Mouse (Mus musculus) embryonic facial prominence, embryonic 14.5 days (tissue): ENCODE results near the gene Plcb3. TPM values are rescaled to one million over a fixed set of nuclear protein-coding genes. Genes with fewer than 3 reads are reported as not detected.

Experiments used
- ATAC-seq: fragments of 200-750 bp; cut with Nextera tagmentation; 2 replicates; pipeline ENCODE4 v1.8.0; 2017; ENCODE audit warnings: low read depth, moderate number of reproducible peaks, moderate TSS enrichment
- DNase-seq: peaks from one replicate; pipeline ENCODE4 v3.0.0-alpha.2; 2015; ENCODE audit warnings: low spot score
- H3K27ac ChIP-seq: fragments of 300-500 bp; sonication (generic); replicated peaks from 2 replicates; pipeline ENCODE4 v1.5.1; 2014; ENCODE audit warnings: low read depth, mild to moderate bottlenecking, low read length, moderate library complexity
- H3K27me3 ChIP-seq: fragments of 300-500 bp; sonication (generic); replicated peaks from 2 replicates; pipeline ENCODE4 v1.6.1; 2014; ENCODE audit warnings: low read length; ENCODE audit not compliant: control insufficient read depth, insufficient read depth
- H3K36me3 ChIP-seq: fragments of 300-500 bp; sonication (generic); 2 replicates; pipeline ENCODE4 v1.6.1; 2014; ENCODE audit warnings: low read length, mixed read lengths; ENCODE audit not compliant: control insufficient read depth, insufficient read depth
- H3K4me1 ChIP-seq: fragments of 300-500 bp; sonication (generic); 2 replicates; pipeline ENCODE4 v1.6.1; 2014; ENCODE audit warnings: antibody characterized with exemption, low read length; ENCODE audit not compliant: control insufficient read depth, insufficient read depth
- H3K4me2 ChIP-seq: fragments of 300-500 bp; sonication (generic); 2 replicates; pipeline ENCODE4 v1.6.1; 2014; ENCODE audit warnings: low read depth, mild to moderate bottlenecking, low read length, moderate library complexity, mixed read lengths
- H3K4me3 ChIP-seq: fragments of 300-500 bp; sonication (generic); 2 replicates; pipeline ENCODE4 v1.5.1; 2014; ENCODE audit warnings: low read depth, mild to moderate bottlenecking, low read length
- H3K9ac ChIP-seq: fragments of 300-500 bp; sonication (generic); 2 replicates; pipeline ENCODE4 v1.6.1; 2014; ENCODE audit warnings: low read depth, mild to moderate bottlenecking, low read length, moderate library complexity, mixed read lengths
- H3K9me3 ChIP-seq: fragments of 300-500 bp; sonication (generic); 2 replicates; pipeline ENCODE4 v1.6.1; 2016; ENCODE audit warnings: low read length; ENCODE audit not compliant: control insufficient read depth
- WGBS: fragments of 180-500 bp; shearing (Covaris S2); extraction: QIAGEN DNeasy Blood & Tissue Kit; methylation state at CpG from one replicate; pipeline ENCODE4 v1.1.7; 2014; 5-methylcytosine and 5-hydroxymethylcytosine counted together
- polyA plus RNA-seq: library from polyadenylated mRNA; unstranded; fragments of >200 nt; fragmentation: Nextera tagmentation; extraction: Ambion mirVana; gene quantifications from 2 replicates; pipeline ENCODE4 v1.2.1, GENCODE M21; 2014

Gene Plcb3
- polyA plus RNA-seq, 1 experiment from 2014 or later = 31.4 TPM

GRCm38 (mm10) chr19:6924461-6925306 lies 51.6 kb downstream of the Plcb3 start:
- no peaks in the 10 kb centered on the region for H3K9me3 ChIP-seq
- no peak for ATAC-seq
- peak overlapping the region; percentile 29 for H3K4me3 ChIP-seq
- WGBS = 5% methylated on average over 38 of the region's 39 CpGs
- peak; percentile 89 for DNase-seq
- H3K27ac ChIP-seq = no peak overlapping the region
- peaks cover 68% of the 10 kb centered on the region for H3K27me3 ChIP-seq
- no peaks in the 10 kb centered on the region for H3K36me3 ChIP-seq
- H3K4me2 ChIP-seq = peak overlapping the region; percentile 46
- peak overlapping the region; percentile 53 for H3K9ac ChIP-seq
- peaks cover 10% of the 10 kb centered on the region for H3K4me1 ChIP-seq

GRCm38 (mm10) chr19:6922901-6923735 lies 53.2 kb downstream of the Plcb3 start:
- 60% methylated on average over 6 of the region's 6 CpGs for WGBS
- no peaks in the 10 kb centered on the region for H3K9me3 ChIP-seq
- DNase-seq (no peak), ATAC-seq (no peak)
- peak overlapping the region; percentile 93; the same call in 1 of the 2 replicates for H3K4me2 ChIP-seq
- H3K4me3 ChIP-seq = no peak overlapping the region
- peaks cover 55% of the 10 kb centered on the region for H3K27me3 ChIP-seq
- no peak overlapping the region for H3K9ac ChIP-seq
- H3K36me3 ChIP-seq = no peaks in the 10 kb centered on the region
- H3K4me1 ChIP-seq = peaks cover 10% of the 10 kb centered on the region
- H3K27ac ChIP-seq = no peak overlapping the region

- Histone ChIP-seq H3K4me2 (peak within 1 kb of the TSS; percentile 93), H3K9me3 (no peaks in the 10 kb centered on the region), H3K4me1 (peaks cover 10% of the 10 kb centered on the region), H3K27ac (peak within 1 kb of the TSS; percentile 67; the same call in 1 of the 2 replicates), H3K36me3 (no peaks in the 10 kb centered on the region), H3K4me3 (peak within 1 kb of the TSS; percentile 69), H3K9ac (peak within 1 kb of the TSS; percentile 77), H3K27me3 (peaks cover 42% of the 10 kb centered on the region)
- ATAC-seq (peak; percentile 96), DNase-seq (peak; percentile 100)
- under 1% methylated on average over 48 of the region's 66 CpGs for WGBS
These were observed 54.4 kb downstream of the Plcb3 start, which contains the start of gene Esrra for GRCm38 (mm10) chr19:6921647-6922567. Esrra (minus strand) TSS chr19:6921813.

- WGBS = 2% methylated on average over 39 of the region's 48 CpGs
- DNase-seq = peak; percentile 45
- Histone ChIP-seq H3K4me1 (peaks cover 10% of the 10 kb centered on the region), H3K9me3 (no peaks in the 10 kb centered on the region), H3K36me3 (no peaks in the 10 kb centered on the region), H3K4me2 (peak overlapping the region; percentile 93), H3K4me3 (peak overlapping the region; percentile 69), H3K27ac (peak overlapping the region; percentile 67; the same call in 1 of the 2 replicates), H3K27me3 (peaks cover 33% of the 10 kb centered on the region), H3K9ac (peak overlapping the region; percentile 77)
- ATAC-seq = no peak; the same call in 1 of the 2 replicates
These were observed 55.3 kb downstream of the Plcb3 start for GRCm38 (mm10) chr19:6920741-6921636.

GRCm38 (mm10) chr19:6919876-6920740 lies 56.2 kb downstream of the Plcb3 start:
- no peak overlapping the region for H3K27ac ChIP-seq
- peak overlapping the region; percentile 69 for H3K4me3 ChIP-seq
- DNase-seq = peak; percentile 63
- peak overlapping the region; percentile 93 for H3K4me2 ChIP-seq
- H3K9me3 ChIP-seq = no peaks in the 10 kb centered on the region
- H3K36me3 ChIP-seq = no peaks in the 10 kb centered on the region
- H3K27me3 ChIP-seq = peaks cover 24% of the 10 kb centered on the region
- H3K9ac ChIP-seq = peak overlapping the region; percentile 77
- peaks cover 10% of the 10 kb centered on the region for H3K4me1 ChIP-seq
- no peak for ATAC-seq
- 49% methylated on average over 7 of the region's 8 CpGs for WGBS

GRCm38 (mm10) chr19:6919431-6919830 lies 56.8 kb downstream of the Plcb3 start:
- peaks cover 8% of the 10 kb centered on the region for H3K4me1 ChIP-seq

GRCm38 (mm10) chr19:6918321-6918720 lies 57.9 kb downstream of the Plcb3 start:
- Histone ChIP-seq H3K36me3 (peaks cover 9% of the 10 kb centered on the region; the same call in 1 of the 2 replicates), H3K9me3 (no peaks in the 10 kb centered on the region), H3K4me2 (no peak overlapping the region), H3K4me3 (no peak overlapping the region), H3K27me3 (peaks cover 7% of the 10 kb centered on the region), H3K27ac (no peak overlapping the region), H3K9ac (no peak overlapping the region), H3K4me1 (peaks cover 8% of the 10 kb centered on the region)
- 84% methylated on average over 4 of the region's 4 CpGs for WGBS
- ATAC-seq (no peak), DNase-seq (no peak)

More at GRCm38 (mm10) chr19:6919431-6919830, 56.8 kb downstream of the Plcb3 start:
- no peak for ATAC-seq
- Histone ChIP-seq H3K4me3 (no peak overlapping the region), H3K4me2 (no peak overlapping the region), H3K36me3 (no peaks in the 10 kb centered on the region), H3K9me3 (no peaks in the 10 kb centered on the region), H3K27ac (no peak overlapping the region), H3K9ac (no peak overlapping the region), H3K27me3 (peaks cover 18% of the 10 kb centered on the region)
- no peak for DNase-seq
